Mouse (Mus musculus) ES-E14 (cell line): ENCODE data around the gene Prdm10.

ENCODE experiments used
- CHD2 ChIP-seq: IDR thresholded peaks from 2 replicates; pipeline ENCODE4 v1.6.1; 2014; ENCODE audit warnings: mild to moderate bottlenecking, low read depth, low read length, inconsistent platforms
- MAFK ChIP-seq: IDR thresholded peaks from 2 replicates; pipeline ENCODE4 v1.6.1; 2014; ENCODE audit warnings: mild to moderate bottlenecking, low read depth, low read length, inconsistent platforms; ENCODE audit not compliant: insufficient read depth
- ZNF384 ChIP-seq: IDR thresholded peaks from 2 replicates; pipeline ENCODE4 v1.6.1; 2012; ENCODE audit warnings: low read depth, low read length, inconsistent platforms

GRCm38 (mm10) chr9:31238526-31238925, 41.8 kb upstream of the Prdm10 start:
- no peak for TF ChIP-seq ZNF384
- TF ChIP-seq CHD2, result no peak
- TF ChIP-seq MAFK, result no peak
